Mouse (Mus musculus) spleen, adult 2 months (tissue): ENCODE results near the gene Timm13. TPM values are rescaled to one million over a fixed set of nuclear protein-coding genes. Genes with fewer than 3 reads are reported as not detected.

ENCODE experiments used
- DNase-seq, 2 experiments: peaks; one replicate each; pipeline versions ENCODE4 v3.0.0 to v3.0.0-alpha.2; 2012 to 2021; ENCODE audit warnings: low spot score in 2 of 2, low read depth in 1 of 2
- H3K27ac ChIP-seq: fragments of 200-500 bp; 2 replicates; pipeline ENCODE4 v1.5.1; 2012; ENCODE audit warnings: low read length, inconsistent platforms; ENCODE audit not compliant: insufficient read depth
- H3K27me3 ChIP-seq: fragments of 200-500 bp; 2 replicates; pipeline ENCODE4 v1.6.1; 2012; ENCODE audit warnings: mild to moderate bottlenecking, moderate library complexity, low read length, inconsistent platforms; ENCODE audit not compliant: control insufficient read depth, insufficient read depth
- H3K36me3 ChIP-seq: fragments of 200-500 bp; 2 replicates; pipeline ENCODE4 v1.6.1; 2012; ENCODE audit warnings: mild to moderate bottlenecking, low read length, inconsistent platforms; ENCODE audit not compliant: control insufficient read depth, insufficient read depth
- H3K4me1 ChIP-seq: fragments of 200-500 bp; 2 replicates; pipeline ENCODE4 v1.6.1; 2011; ENCODE audit warnings: inconsistent platforms; ENCODE audit not compliant: control insufficient read depth, insufficient read depth, insufficient read length
- H3K4me3 ChIP-seq: fragments of 200-500 bp; 2 replicates; pipeline ENCODE4 v1.5.1; 2011; ENCODE audit warnings: mild to moderate bottlenecking, inconsistent platforms; ENCODE audit not compliant: insufficient read depth, insufficient read length; ENCODE audit errors: extremely low read depth
- CTCF ChIP-seq: fragments of 200-500 bp; IDR thresholded peaks from 2 replicates; pipeline ENCODE4 v1.5.1; 2011; ENCODE audit warnings: mild to moderate bottlenecking, inconsistent platforms; ENCODE audit not compliant: insufficient read depth, insufficient read length, insufficient replicate concordance; ENCODE audit errors: extremely low read depth
- POLR2A ChIP-seq: fragments of 200-500 bp; IDR thresholded peaks from 2 replicates; pipeline ENCODE4 v1.6.1; 2011; ENCODE audit warnings: low read depth, low read length, inconsistent platforms
- whole genome bisulfite sequencing: fragments of 180-500 bp; shearing (Covaris S2); methylation state at CpG from one replicate; pipeline ENCODE4 v1.1.7; 2018; 5-methylcytosine and 5-hydroxymethylcytosine counted together
- polyA plus RNA-seq: library from polyadenylated mRNA; depleted of rRNA; stranded (reverse); fragments of >200 nt; gene quantifications from 2 replicates; pipeline ENCODE4 v1.2.3, GENCODE M21; 2012; rRNA removed

Timm13 gene
- polyA plus RNA-seq, 1 experiment: 123 TPM

DNA sequence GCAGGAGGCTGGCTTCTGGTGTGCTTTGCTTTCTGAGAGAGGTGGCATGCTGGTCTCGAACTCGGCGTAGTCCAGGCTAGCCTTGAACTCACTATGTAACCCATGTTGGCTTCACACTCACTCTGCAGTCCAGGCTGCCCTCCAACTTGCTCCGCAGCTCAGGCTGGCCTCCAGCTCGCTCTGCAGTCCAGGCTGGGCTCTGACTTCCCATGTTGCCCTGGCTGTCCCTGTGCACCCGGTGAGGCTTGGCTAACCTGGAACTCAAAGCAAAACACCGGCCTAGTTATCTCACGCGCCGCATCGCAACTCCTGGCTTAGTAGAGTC is 45.1 kb downstream of the Timm13 start:
- no peak for DNase-seq
- 30% methylated on average over 11 of the region's 11 CpGs for WGBS
- Histone ChIP-seq H3K27ac (peak overlapping the region; percentile 9; the same call in 1 of the 2 replicates), H3K4me1 (peaks cover 4% of the 10 kb centered on the region), H3K4me3 (peak overlapping the region; percentile 78), H3K27me3 (no peaks in the 10 kb centered on the region), H3K36me3 (peaks cover 11% of the 10 kb centered on the region; the same call in 1 of the 2 replicates)
- TF ChIP-seq CTCF (no peak), POLR2A (no peak)

DNA sequence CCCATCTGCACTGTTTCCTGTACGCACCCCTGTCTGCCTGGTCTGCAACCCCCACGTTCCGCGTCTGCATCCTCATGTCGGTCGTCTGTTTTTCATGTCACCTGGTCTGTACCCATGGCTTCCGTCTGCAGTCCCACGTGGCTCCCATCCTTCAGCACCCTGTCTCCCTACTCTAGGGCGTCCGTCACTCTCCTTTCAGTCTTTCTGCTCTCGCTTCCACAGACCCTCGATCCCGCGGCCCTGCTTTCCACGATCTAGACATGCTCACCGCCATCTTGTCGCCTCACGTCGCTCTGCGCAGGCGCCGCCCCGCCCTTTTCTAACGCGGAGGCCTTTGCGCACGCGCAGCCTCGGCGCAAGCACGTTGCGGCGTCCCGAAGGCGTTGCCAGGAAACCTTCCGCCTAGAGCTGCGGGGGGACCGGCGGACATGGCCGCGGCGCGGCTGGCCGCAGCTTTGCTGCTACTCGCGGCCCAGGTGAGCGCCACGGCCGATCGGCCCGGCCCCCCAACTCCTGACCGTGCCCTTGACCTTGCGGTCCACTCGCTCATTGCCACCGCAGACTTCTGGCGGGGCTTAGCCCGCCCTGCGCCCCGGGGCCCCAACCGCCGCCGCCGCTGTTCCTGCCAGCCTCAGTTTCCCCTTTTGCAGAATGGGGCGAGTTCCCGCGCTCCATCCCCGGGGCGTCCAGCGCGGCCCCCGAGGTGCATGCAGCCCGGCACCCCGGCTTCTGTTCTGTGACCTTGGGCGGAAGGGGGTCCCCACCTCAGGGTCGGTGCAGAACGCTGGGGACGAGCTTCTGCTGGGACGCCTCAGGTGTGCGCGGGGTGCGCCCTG is 45.6 kb downstream of the Timm13 start, which contains the start of the genes Lsm7 and Sppl2b:
Lsm7 (minus strand) TSS at position 297 of the 836 bp plus-strand sequence.
Sppl2b (plus strand) TSS at position 363 of the 836 bp plus-strand sequence.
- Histone ChIP-seq H3K27me3 (no peaks in the 10 kb centered on the region), H3K4me1 (peaks cover 4% of the 10 kb centered on the region), H3K36me3 (peaks cover 11% of the 10 kb centered on the region; the same call in 1 of the 2 replicates), H3K4me3 (peak within 1 kb of the TSS; percentile 78), H3K27ac (peak within 1 kb of the TSS; percentile 9; the same call in 1 of the 2 replicates)
- DNase-seq: peak; percentile 85 to 97
- WGBS: under 1% methylated on average over 81 of the region's 81 CpGs
- TF ChIP-seq POLR2A (peak; percentile 17; the same call in 1 of the 2 replicates), CTCF (no peak)

Other genes with a start within 250 kb of the Timm13 start
- gene Btbd2, start 243.9 kb downstream of the Timm13 start, polyA plus RNA-seq: 49.5 and 66.1 TPM in 2 replicates
- gene Mknk2, start 222.9 kb downstream of the Timm13 start, polyA plus RNA-seq: 351 and 533 TPM in 2 replicates
- 130 and 156 TPM in 2 replicates for gene Mob3a, start 199.0 kb downstream of the Timm13 start, polyA plus RNA-seq
- gene Izumo4, start 198.8 kb downstream of the Timm13 start, polyA plus RNA-seq: 49.0 and 60.8 TPM in 2 replicates
- 92.5 and 111 TPM in 2 replicates for gene Ap3d1, start 158.7 kb downstream of the Timm13 start, polyA plus RNA-seq
- gene Dot1l, start 145.8 kb downstream of the Timm13 start, polyA plus RNA-seq: 46.2 and 56.2 TPM in 2 replicates
- gene Sf3a2, start 102.8 kb downstream of the Timm13 start, polyA plus RNA-seq: 38.7 and 54.3 TPM in 2 replicates
- gene Plekhj1, start 102.3 kb downstream of the Timm13 start, polyA plus RNA-seq: 71.8 and 97.5 TPM in 2 replicates
- 1.3 and 2.3 TPM in 2 replicates for gene Amh, start 95.7 kb downstream of the Timm13 start, polyA plus RNA-seq
- gene Jsrp1, start 87.5 kb downstream of the Timm13 start, polyA plus RNA-seq: not detected in 2 replicates
- 730 and 862 TPM in 2 replicates for gene Oaz1, start 74.3 kb downstream of the Timm13 start, polyA plus RNA-seq
- 0.02 TPM in 2 replicates for gene Lingo3, start 56.9 kb downstream of the Timm13 start, polyA plus RNA-seq
- gene Lsm7, start 45.8 kb downstream of the Timm13 start, polyA plus RNA-seq: 84.0 and 103 TPM in 2 replicates
- 127 and 130 TPM in 2 replicates for gene Sppl2b, start 45.7 kb downstream of the Timm13 start, polyA plus RNA-seq
- gene Tmprss9, start 29.1 kb downstream of the Timm13 start, polyA plus RNA-seq: 0.08 and 0.09 TPM in 2 replicates
- 11.0 and 13.2 TPM in 2 replicates for gene Lmnb2, start 17.3 kb upstream of the Timm13 start, polyA plus RNA-seq
- 35.7 and 46.8 TPM in 2 replicates for gene Gadd45b, start 29.1 kb upstream of the Timm13 start, polyA plus RNA-seq
- 0.75 and 0.91 TPM in 2 replicates for gene Gng7, start 114.0 kb upstream of the Timm13 start, polyA plus RNA-seq
- 0.04 TPM in 1 of 2 replicates, not detected in the other for gene Diras1, start 124.7 kb upstream of the Timm13 start, polyA plus RNA-seq
- gene Slc39a3, start 136.5 kb upstream of the Timm13 start, polyA plus RNA-seq: 22.3 and 26.0 TPM in 2 replicates
- 88.8 and 114 TPM in 2 replicates for gene Sgta, start 159.2 kb upstream of the Timm13 start, polyA plus RNA-seq
- 17.9 and 27.2 TPM in 2 replicates for gene Thop1, start 169.1 kb upstream of the Timm13 start, polyA plus RNA-seq
- gene Creb3l3, start 197.9 kb upstream of the Timm13 start, polyA plus RNA-seq: 0.27 and 0.32 TPM in 2 replicates
- gene Map2k2, start 204.9 kb upstream of the Timm13 start, polyA plus RNA-seq: 135 and 201 TPM in 2 replicates
- gene Zbtb7a, start 234.3 kb upstream of the Timm13 start, polyA plus RNA-seq: 64.6 and 95.2 TPM in 2 replicates